Mouse (Mus musculus) forebrain, postnatal 0 days (tissue): ENCODE measurements at regions not wholly inside any gene's neighbourhood (a gene's known extent, or its start where the extent isn't known, plus 50 kb on each side); places are given as distances from the start of the nearest gene placed in this dataset.

Experiments used
- ATAC-seq: fragments of 200-750 bp; cut with Nextera tagmentation; 2 replicates; pipeline ENCODE4 v1.8.0; 2017; ENCODE audit warnings: mild to moderate bottlenecking, moderate library complexity
- DNase-seq: peaks from one replicate; pipeline ENCODE4 v3.0.0-alpha.2; 2015
- H3K27ac ChIP-seq: fragments of 300-500 bp; sonication (generic); 2 replicates; pipeline ENCODE4 v1.5.1; 2014; ENCODE audit warnings: low read depth, mild to moderate bottlenecking, antibody characterized with exemption, low read length, moderate library complexity, mixed read lengths
- H3K27me3 ChIP-seq: fragments of 300-500 bp; sonication (generic); 2 replicates; pipeline ENCODE4 v1.6.1; 2014; ENCODE audit warnings: mild to moderate bottlenecking, low read length, mixed read lengths; ENCODE audit not compliant: insufficient read depth
- H3K36me3 ChIP-seq: fragments of 300-500 bp; sonication (generic); 2 replicates; pipeline ENCODE4 v1.6.1; 2014; ENCODE audit warnings: mild to moderate bottlenecking, moderate library complexity; ENCODE audit not compliant: insufficient read depth
- H3K4me1 ChIP-seq: fragments of 300-500 bp; sonication (generic); 2 replicates; pipeline ENCODE4 v1.6.1; 2014; ENCODE audit warnings: antibody characterized with exemption; ENCODE audit not compliant: insufficient read depth
- H3K4me2 ChIP-seq: fragments of 300-500 bp; sonication (generic); 2 replicates; pipeline ENCODE4 v1.6.1; 2014; ENCODE audit warnings: low read depth, mild to moderate bottlenecking, moderate library complexity
- H3K4me3 ChIP-seq: fragments of 300-500 bp; sonication (generic); 2 replicates; pipeline ENCODE4 v1.5.1; 2014; ENCODE audit warnings: low read depth, low read length, mixed read lengths
- H3K9ac ChIP-seq: fragments of 300-500 bp; sonication (generic); 2 replicates; pipeline ENCODE4 v1.6.1; 2014; ENCODE audit warnings: mild to moderate bottlenecking
- H3K9me3 ChIP-seq: fragments of 300-500 bp; sonication (generic); 2 replicates; pipeline ENCODE4 v1.6.1; 2016; ENCODE audit warnings: low read length
- CTCF ChIP-seq: sonication (generic); IDR thresholded peaks from 2 replicates; pipeline ENCODE4 v1.5.1; 2016; ENCODE audit warnings: antibody characterized with exemption, control low read depth, low read depth
- WGBS: fragments of 180-500 bp; shearing (Covaris S2); extraction: QIAGEN DNeasy Blood & Tissue Kit; methylation state at CpG from one replicate; pipeline ENCODE4 v1.1.7; 2014; 5-methylcytosine and 5-hydroxymethylcytosine counted together

DNA sequence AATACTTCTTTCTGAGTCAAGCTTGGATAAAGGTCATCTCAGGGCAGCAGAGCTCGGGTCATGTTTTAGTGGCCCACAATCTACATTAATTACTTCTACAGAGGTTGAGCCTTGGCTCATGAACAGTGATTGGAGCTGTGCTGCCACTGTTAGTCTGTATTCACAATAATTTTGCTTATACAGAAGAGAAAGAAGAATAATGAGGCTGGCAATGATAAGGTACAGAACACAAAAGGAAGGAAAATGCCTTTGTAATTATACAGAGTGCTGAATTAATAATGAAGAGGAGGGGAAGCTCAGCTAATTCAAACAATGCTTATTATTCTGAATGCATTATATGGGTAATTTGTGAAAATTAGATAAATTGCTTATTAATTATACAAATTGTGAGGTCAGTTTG, 573.9 kb upstream of the Cblb start:
- no peaks in the 10 kb centered on the region for H3K27me3 ChIP-seq
- no peak overlapping the region for H3K4me3 ChIP-seq
- H3K36me3 ChIP-seq: no peaks in the 10 kb centered on the region
- H3K9ac ChIP-seq: no peak overlapping the region
- WGBS: 30% methylated on average over 1 of the region's 1 CpGs
- no peaks in the 10 kb centered on the region for H3K4me1 ChIP-seq
- no peak overlapping the region for H3K4me2 ChIP-seq
- no peak overlapping the region for H3K27ac ChIP-seq
- no peaks in the 10 kb centered on the region for H3K9me3 ChIP-seq
- TF ChIP-seq CTCF: no peak
- ATAC-seq: peak; percentile 58; the same call in 1 of the 2 replicates
- no peak for DNase-seq

DNA sequence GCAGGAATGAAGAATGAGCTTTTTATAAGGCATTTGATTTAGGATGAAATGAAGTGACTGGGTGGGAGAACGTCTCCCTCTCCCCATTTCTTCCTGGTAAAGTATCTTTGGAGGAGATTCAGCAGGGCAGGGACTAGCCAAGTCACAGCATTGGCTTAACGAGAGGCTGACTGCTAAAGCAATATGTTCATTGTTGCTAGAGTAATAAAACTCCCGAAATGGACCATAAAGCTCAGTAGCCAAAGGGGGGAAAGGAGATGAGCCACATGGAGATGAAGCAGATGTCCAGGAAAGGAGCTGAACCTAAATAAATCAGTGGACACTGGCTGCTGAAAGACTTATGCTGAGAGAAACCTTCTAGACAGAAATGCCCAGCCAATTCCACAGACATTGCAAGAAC, 555.3 kb upstream of the Cblb start:
- Histone ChIP-seq H3K36me3 (no peaks in the 10 kb centered on the region), H3K27ac (no peak overlapping the region), H3K9ac (no peak overlapping the region), H3K27me3 (no peaks in the 10 kb centered on the region), H3K4me3 (no peak overlapping the region), H3K4me1 (no peaks in the 10 kb centered on the region), H3K9me3 (no peaks in the 10 kb centered on the region), H3K4me2 (no peak overlapping the region)
- TF ChIP-seq CTCF: no peak
- no peak for DNase-seq
- 51% methylated on average over 3 of the region's 3 CpGs for WGBS
- ATAC-seq: no peak

GRCm38 (mm10) chr16:51496096-51496495, 534.9 kb upstream of the Cblb start:
- Histone ChIP-seq H3K4me3 (no peak overlapping the region), H3K27me3 (no peaks in the 10 kb centered on the region), H3K36me3 (no peaks in the 10 kb centered on the region), H3K4me2 (no peak overlapping the region), H3K27ac (no peak overlapping the region), H3K9ac (no peak overlapping the region), H3K9me3 (no peaks in the 10 kb centered on the region), H3K4me1 (no peaks in the 10 kb centered on the region)
- TF ChIP-seq CTCF: no peak
- 86% methylated on average over 2 of the region's 2 CpGs for WGBS
- no peak for ATAC-seq
- no peak for DNase-seq

DNA sequence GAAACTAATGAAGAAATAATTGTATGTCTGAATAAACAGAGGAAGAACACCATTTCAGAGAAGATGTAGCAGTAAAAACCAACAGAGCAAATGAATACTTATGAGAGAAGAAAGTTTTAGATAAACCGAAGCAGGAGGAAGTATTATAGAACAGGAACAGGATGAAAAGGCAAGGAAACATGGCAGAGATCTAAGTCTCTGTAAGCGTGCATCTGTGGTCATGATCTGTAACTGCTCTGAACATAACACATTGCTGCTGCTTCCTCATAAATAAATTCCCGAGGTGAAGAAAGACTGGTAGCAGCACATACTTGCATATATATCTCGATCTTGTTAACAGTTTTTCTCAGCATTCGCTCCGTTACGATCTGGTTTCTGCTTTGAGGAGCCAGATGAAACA, 533.2 kb upstream of the Cblb start:
- ATAC-seq (peak; percentile 16; the same call in 1 of the 2 replicates), DNase-seq (no peak)
- Histone ChIP-seq H3K9me3 (no peaks in the 10 kb centered on the region), H3K4me3 (no peak overlapping the region), H3K4me2 (no peak overlapping the region), H3K36me3 (no peaks in the 10 kb centered on the region), H3K27ac (no peak overlapping the region), H3K4me1 (no peaks in the 10 kb centered on the region), H3K27me3 (no peaks in the 10 kb centered on the region), H3K9ac (no peak overlapping the region)
- 74% methylated on average over 7 of the region's 7 CpGs for WGBS
- TF ChIP-seq CTCF: no peak

DNA sequence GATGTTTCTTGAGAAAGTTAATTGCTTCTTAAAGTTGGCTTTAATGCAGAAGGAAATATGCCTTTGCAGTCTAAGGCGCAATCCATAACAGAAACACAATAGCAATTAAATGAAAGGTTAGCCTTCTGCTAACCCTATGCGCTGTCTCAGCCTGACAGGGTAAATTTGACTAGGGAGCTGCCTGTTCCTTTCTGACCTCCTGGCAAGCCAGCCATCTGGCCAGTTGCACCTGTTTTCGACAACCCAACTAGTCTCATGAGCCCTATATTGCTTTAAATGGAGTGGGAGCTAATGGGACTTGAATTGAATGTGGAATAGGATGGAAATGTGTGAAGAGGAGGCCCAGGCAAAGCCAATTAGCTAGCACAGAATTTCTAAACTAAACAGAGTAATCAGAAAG, 513.9 kb upstream of the Cblb start:
- H3K4me2 ChIP-seq: no peak overlapping the region
- H3K9me3 ChIP-seq: no peaks in the 10 kb centered on the region
- H3K27me3 ChIP-seq: no peaks in the 10 kb centered on the region
- ATAC-seq (no peak), DNase-seq (no peak)
- H3K4me3 ChIP-seq: no peak overlapping the region
- H3K4me1 ChIP-seq: no peaks in the 10 kb centered on the region
- TF ChIP-seq CTCF: no peak
- H3K36me3 ChIP-seq: no peaks in the 10 kb centered on the region
- no peak overlapping the region for H3K9ac ChIP-seq
- 53% methylated on average over 3 of the region's 3 CpGs for WGBS
- H3K27ac ChIP-seq: no peak overlapping the region

- Histone ChIP-seq H3K27ac (no peak overlapping the region), H3K4me1 (no peaks in the 10 kb centered on the region), H3K27me3 (no peaks in the 10 kb centered on the region), H3K4me2 (no peak overlapping the region), H3K9ac (no peak overlapping the region), H3K9me3 (no peaks in the 10 kb centered on the region), H3K4me3 (no peak overlapping the region), H3K36me3 (no peaks in the 10 kb centered on the region)
- ATAC-seq: no peak
- WGBS: 80% methylated on average over 4 of the region's 4 CpGs
- TF ChIP-seq CTCF: no peak
- DNase-seq: no peak
Measured at GRCm38 (mm10) chr16:51520762-51521161, 510.3 kb upstream of the Cblb start.

DNA sequence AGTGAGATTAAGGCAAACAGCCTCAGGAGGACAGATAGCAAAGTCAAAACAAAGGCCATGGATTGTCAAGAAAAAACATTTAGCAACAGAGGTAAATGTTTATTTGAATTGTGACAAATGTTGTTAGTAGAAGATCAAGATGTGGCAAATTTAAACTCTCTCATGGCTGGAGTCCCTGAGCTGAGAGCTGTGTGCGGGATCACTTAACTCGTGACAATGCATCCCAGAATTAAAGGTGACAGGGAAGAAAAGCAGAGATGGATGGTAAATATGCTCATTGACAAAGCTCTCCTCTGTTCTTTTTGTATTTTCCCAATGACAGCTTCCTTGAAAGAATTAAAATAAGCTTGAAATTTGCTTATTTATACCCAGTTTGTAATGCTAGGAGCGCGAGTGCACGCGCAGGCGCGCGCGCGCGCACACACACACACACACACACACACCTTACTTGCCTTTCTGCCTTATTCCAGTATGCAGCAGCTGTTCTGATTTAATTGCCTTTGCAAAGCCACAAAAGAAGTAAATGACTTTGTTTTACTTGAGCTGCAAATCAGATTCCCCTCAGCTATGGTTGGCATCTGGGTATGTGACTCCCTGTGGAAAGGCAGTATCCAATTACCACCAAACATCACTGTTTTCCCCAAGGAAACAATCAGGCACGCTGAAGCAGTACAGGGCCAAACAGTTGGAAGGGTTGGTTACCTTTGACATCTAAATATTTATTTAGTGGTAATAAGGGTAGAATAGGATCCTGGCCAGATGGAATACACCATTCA, 509.5 kb upstream of the Cblb start:
- Histone ChIP-seq H3K9ac (no peak overlapping the region), H3K4me1 (no peaks in the 10 kb centered on the region), H3K4me2 (no peak overlapping the region), H3K9me3 (no peaks in the 10 kb centered on the region), H3K27me3 (no peaks in the 10 kb centered on the region), H3K27ac (no peak overlapping the region), H3K4me3 (no peak overlapping the region), H3K36me3 (no peaks in the 10 kb centered on the region)
- DNase-seq (no peak), ATAC-seq (peak; percentile 34; the same call in 1 of the 2 replicates)
- WGBS: 76% methylated on average over 13 of the region's 13 CpGs
- TF ChIP-seq CTCF: no peak
